Mouse (Mus musculus): ENCODE measurements around the gene Hus1b.

DNA sequence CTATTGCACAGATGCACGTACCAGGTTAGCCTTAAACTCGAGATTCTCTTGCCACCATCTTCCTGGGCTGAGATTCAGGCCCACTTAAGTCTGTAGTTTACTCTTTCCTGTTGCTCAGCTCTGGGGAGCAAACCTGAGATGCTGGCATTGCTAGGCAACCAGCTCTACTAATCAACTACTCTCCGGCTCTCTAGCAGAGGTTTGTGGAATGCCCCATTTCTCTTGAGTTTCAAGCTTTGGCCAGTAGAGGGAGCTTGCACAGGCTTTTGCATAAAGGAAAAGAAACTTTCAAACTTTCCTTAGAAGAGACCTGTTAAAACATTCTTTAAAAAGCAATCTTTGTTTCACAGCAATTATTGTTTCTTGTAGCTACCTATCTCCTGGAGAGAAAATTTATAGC, 46.3 kb upstream of the Hus1b start:
- peak; percentile 73 for TF ChIP-seq CTCF (IDR thresholded peaks at IDR 0.05; ENCODE audit: low read depth)
- TF ChIP-seq EP300 (IDR thresholded peaks at IDR 0.05; ENCODE audit: low read depth), result no peak
